Mouse (Mus musculus): ENCODE data around the gene Zbbx. TPM values are rescaled to one million over a fixed set of nuclear protein-coding genes. Genes with fewer than 3 reads are reported as not detected.
A peak's percentile ranks its signal among the peaks of the same experiment; 100 is the strongest.

Gene Zbbx
- not detected in 2 replicates for total RNA-seq (2017)

- peak; percentile 100 for ATAC-seq (replicated peaks; ENCODE audit: low read depth, poor library complexity, severe bottlenecking)
Observed at GRCm38 (mm10) chr3:75164838-75165496, at the start of gene Zbbx. Zbbx (minus strand) TSS chr3:75165034.

DNA sequence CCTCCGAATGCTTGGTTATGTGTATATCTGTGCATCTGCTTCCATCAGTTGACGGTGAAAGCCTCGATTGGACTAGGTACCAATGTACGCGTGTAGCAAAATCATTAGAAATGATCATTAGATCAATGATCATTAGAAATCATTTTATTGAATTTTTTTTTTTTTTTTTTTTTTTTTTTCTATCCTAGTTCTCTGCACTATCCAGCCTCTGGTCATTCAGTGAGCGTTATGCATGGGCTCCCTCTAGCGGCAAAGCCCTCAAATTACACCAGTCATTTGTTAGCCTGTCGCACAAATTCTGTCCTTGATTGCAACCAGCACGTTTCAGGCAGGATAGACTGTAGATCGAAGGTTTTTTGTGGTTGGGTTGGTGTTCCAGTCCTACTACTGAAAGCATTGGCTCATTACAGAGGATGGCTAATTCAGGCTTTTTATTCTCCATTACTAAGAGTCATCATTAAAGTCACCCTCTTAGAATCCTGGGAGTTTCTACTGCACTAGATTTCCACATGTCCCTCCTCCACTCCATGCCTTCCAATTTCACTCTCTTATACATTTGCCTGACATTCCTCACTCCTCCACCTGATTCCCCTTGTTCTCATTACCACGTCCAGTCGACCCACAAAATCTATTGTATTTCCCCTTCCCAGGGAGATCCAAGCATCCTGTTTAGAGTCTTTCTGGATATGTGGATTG is 38.1 kb upstream of the Zbbx start:
- ATAC-seq (replicated peaks; ENCODE audit: low read depth, poor library complexity, severe bottlenecking): peak; percentile 96

DNA sequence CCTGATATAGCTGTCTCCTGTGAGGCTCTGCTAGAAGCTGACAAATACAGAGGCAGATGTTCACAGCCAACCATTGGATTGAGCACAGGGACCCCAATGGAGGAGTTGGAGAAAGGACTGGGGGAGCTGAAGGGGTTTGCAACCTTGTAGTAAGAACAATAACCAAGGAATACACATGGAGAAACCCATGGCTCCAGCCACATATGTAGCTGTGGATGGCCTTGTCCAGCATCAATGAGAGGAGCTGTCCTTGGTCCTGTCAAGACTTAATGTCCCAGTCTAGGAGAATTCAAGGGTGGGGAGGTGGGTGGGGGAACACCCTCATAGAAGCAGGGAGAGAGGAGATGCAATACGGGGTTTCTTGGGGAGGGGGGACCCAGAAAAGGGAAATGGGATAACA is 17.8 kb upstream of the Zbbx start:
- no peak for ATAC-seq (replicated peaks; ENCODE audit: low read depth, poor library complexity, severe bottlenecking)

DNA sequence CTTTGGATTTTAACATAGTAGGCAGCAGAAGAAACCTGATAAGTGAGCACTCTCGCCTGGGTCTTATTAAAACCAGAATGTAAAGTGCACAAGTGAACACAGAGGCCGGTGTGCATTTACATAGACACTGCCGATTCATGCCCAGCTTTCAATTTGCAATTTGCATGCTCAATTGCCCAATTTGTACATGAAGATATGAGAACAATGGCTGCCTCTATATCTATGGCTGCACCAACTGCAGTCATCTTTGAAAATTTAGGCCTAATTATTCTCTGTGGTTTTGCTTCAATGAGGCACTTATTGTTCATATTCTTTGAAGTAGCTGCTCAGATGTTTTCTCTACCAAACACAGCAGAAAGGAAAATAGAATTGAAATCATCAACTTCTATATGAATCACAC is 23.0 kb downstream of the Zbbx start:
- no peak for ATAC-seq (replicated peaks; ENCODE audit: low read depth, poor library complexity, severe bottlenecking)

- ATAC-seq (replicated peaks; ENCODE audit: low read depth, poor library complexity, severe bottlenecking): no peak
Observed at GRCm38 (mm10) chr3:75104867-75105266, 60.0 kb downstream of the Zbbx start.

DNA sequence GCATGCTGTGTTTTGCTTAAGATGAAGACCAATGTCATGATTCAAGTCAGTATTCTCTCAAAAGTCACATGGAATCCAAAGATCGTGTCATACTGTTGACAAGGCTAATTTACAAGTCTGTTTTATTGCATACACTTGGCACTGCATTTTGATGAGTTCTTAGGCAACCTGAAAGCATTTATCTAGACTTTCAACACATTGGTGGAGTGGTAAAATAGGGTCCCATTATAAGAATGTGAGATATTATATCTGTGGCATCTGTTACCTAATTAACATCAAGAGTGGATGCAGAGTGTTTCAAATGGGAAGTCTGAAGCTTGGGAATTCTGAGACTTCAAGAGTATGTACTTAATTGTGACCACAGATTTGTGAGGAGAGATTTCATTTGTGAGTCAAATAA is 79.1 kb downstream of the Zbbx start:
- ATAC-seq (replicated peaks; ENCODE audit: low read depth, poor library complexity, severe bottlenecking): no peak

DNA sequence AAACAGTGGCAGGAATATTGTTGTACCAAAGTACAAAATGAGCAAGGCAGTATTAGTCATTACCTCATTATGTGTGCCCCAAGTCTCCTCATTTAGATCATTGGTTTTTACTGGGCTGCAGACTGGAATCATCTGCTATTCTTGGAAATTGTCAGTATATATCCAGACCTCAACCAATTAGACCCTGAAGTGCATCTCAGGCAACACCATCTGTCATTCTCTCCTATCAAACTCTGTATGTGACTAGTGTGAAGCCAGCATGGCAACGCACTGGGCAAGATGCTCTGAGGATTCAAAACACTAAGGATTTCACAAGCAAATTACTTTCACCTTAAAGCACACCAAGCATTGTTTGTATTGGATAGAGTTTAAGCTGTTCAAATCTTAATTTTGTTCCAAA is 85.9 kb downstream of the Zbbx start:
- no peak for ATAC-seq (replicated peaks; ENCODE audit: low read depth, poor library complexity, severe bottlenecking)

DNA sequence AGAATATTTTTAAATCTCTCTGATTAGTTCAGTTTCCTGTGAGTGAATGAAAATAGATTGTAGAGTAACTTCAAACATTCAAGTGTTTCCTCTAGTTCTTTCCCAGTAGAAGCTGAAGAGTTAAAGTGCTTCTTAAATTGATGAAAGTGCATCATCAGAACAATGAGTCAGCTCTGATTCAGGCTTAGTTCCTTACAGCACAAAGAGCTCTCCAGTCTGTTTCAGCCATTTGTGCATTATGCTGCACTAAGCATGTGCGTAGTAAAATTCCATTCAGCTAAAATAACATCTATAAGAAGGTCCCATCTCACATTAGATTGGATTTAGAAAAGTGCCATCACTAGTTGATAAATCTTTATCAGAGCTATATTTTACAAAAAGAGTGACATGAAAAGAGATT is 155.1 kb downstream of the Zbbx start:
- ATAC-seq (replicated peaks; ENCODE audit: low read depth, poor library complexity, severe bottlenecking): no peak

Other genes with a start within 250 kb of the Zbbx start
- gene Serpini2, start 105.0 kb upstream of the Zbbx start, total RNA-seq (2017): not detected in 2 replicates

Data from common myeloid progenitor, adult 5-6 weeks (primary cell).